Mouse (Mus musculus) midbrain, embryonic 16.5 days (tissue): ENCODE results near the gene AC109138.7. TPM values are rescaled to one million over a fixed set of nuclear protein-coding genes. Genes with fewer than 3 reads are reported as not detected.

Experiments
- ATAC-seq: fragments of 200-750 bp; cut with Nextera tagmentation; 2 replicates; pipeline ENCODE4 v1.8.0; 2017; ENCODE audit warnings: moderate TSS enrichment
- H3K27ac ChIP-seq: fragments of 300-500 bp; sonication (generic); 2 replicates; pipeline ENCODE4 v1.5.1; 2014; ENCODE audit warnings: mild to moderate bottlenecking, low read length, mixed read lengths
- H3K27me3 ChIP-seq: fragments of 300-500 bp; sonication (generic); 2 replicates; pipeline ENCODE4 v1.6.1; 2014; ENCODE audit warnings: low read depth, low read length, mixed read lengths; ENCODE audit not compliant: control insufficient read depth, insufficient read depth
- H3K36me3 ChIP-seq: fragments of 300-500 bp; sonication (generic); 2 replicates; pipeline ENCODE4 v1.6.1; 2014; ENCODE audit warnings: mild to moderate bottlenecking, low read length, moderate library complexity, mixed read lengths; ENCODE audit not compliant: control insufficient read depth, insufficient read depth
- H3K4me1 ChIP-seq: fragments of 300-500 bp; sonication (generic); 2 replicates; pipeline ENCODE4 v1.6.1; 2014; ENCODE audit warnings: mild to moderate bottlenecking, low read length, mixed read lengths; ENCODE audit not compliant: control insufficient read depth, insufficient read depth
- H3K4me2 ChIP-seq: fragments of 300-500 bp; sonication (generic); 2 replicates; pipeline ENCODE4 v1.6.1; 2014; ENCODE audit warnings: mild to moderate bottlenecking, low read length, mixed read lengths
- H3K4me3 ChIP-seq: fragments of 300-500 bp; sonication (generic); 2 replicates; pipeline ENCODE4 v1.5.1; 2014; ENCODE audit warnings: low read depth, mild to moderate bottlenecking, low read length, moderate library complexity, mixed read lengths
- H3K9ac ChIP-seq: fragments of 300-500 bp; sonication (generic); 2 replicates; pipeline ENCODE4 v1.6.1; 2014; ENCODE audit warnings: low read depth, low read length, mixed read lengths
- H3K9me3 ChIP-seq: fragments of 300-500 bp; sonication (generic); replicated peaks from 2 replicates; pipeline ENCODE4 v1.6.1; 2014; ENCODE audit warnings: mild to moderate bottlenecking, low read length, mixed read lengths; ENCODE audit not compliant: control insufficient read depth, poor library complexity, severe bottlenecking
- WGBS: fragments of 180-500 bp; shearing (Covaris S2); extraction: QIAGEN DNeasy Blood & Tissue Kit; methylation state at CpG from one replicate; pipeline ENCODE4 v1.1.7; 2014; 5-methylcytosine and 5-hydroxymethylcytosine counted together
- polyA plus RNA-seq: library from polyadenylated mRNA; unstranded; fragments of >200 nt; fragmentation: Nextera tagmentation; extraction: Ambion mirVana; gene quantifications from 2 replicates; pipeline ENCODE4 v1.2.1, GENCODE M21; 2015

The AC109138.7 gene
- polyA plus RNA-seq, 1 experiment from 2014 or later = not detected

DNA sequence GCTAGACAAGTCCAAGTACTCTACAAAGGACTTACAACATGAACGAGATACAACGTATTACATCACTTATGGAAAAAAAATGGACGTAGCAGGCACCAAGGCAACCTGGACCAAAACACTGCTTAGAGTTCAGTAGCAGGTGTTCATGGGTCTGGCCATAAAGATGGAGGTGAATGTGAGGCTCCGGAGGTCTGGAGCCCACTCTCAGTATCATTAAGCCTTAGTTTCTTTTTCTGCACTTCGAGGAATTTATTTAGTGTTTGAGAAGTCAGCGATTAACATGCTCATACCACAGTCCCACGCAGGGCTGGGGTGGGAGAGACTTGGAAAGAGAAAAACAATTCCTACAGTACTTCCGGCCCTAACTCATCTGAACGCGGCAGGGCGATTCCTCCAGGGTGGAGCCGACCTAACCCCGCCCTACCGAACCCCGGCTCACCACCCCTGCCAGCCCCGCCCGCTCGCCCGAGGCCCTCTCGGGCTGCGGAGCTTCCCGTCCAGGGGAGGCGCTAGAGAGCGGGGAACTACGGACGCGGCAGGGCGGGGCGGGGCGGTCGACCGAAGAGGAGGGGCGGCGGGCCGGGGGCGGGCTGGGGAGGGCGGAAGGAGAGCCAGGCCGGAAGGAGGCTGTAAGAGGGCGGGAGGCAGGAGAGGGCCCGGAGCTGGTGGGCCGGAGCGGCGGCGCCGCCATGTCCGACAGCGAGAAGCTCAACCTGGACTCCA lies 22.5 kb upstream of the AC109138.7 start, which contains the start of gene Ppp1ca:
Gene Ppp1ca, plus strand, starts transcription at position 538 of the 723 bp plus-strand sequence.
- no peaks in the 10 kb centered on the region for H3K9me3 ChIP-seq
- H3K4me3 ChIP-seq = peak within 1 kb of the TSS; percentile 95
- H3K9ac ChIP-seq = peak within 1 kb of the TSS; percentile 98
- H3K36me3 ChIP-seq = peaks cover 17% of the 10 kb centered on the region
- H3K27ac ChIP-seq = peak within 1 kb of the TSS; percentile 89
- peak; percentile 91 for ATAC-seq
- H3K4me2 ChIP-seq = peak within 1 kb of the TSS; percentile 75
- no peaks in the 10 kb centered on the region for H3K27me3 ChIP-seq
- H3K4me1 ChIP-seq = peaks cover 13% of the 10 kb centered on the region
- 7% methylated on average over 35 of the region's 47 CpGs for WGBS

DNA sequence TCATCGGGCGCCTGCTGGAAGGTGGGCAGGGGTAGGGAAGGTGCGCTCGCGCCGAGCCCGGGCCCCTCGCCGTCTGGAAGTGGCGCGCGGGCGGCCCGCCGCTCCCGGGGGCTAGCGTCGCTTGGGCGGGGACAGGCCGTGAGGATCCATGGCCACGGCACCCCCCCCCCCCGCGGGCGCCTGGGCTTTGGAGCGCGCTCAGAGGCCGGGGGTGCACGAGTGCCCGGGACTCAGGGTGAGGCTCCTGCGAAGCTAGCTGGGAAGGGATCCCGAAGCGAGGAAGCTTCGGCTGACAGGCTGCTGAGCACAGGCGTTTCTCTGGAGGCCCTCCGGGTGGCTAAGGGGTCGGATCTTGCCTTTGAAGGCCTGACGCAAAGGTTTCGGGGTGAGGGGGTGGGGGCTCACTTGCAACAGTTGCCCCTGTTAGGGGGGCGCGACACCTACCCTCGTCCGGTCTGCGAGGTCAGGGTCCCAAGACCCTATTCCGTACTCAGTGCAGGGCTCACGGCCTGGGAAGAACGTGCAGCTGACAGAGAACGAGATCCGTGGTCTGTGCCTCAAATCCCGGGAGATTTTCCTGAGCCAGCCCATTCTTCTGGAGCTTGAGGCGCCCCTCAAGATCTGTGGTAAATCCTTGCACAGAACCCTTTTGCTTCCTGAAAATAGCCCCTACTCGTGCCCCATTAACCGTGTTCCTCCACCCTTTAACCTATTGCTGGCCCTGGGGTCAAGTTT lies 21.7 kb upstream of the AC109138.7 start:
- peaks cover 13% of the 10 kb centered on the region for H3K4me1 ChIP-seq
- peak overlapping the region; percentile 75 for H3K4me2 ChIP-seq
- ATAC-seq = peak; percentile 61
- under 1% methylated on average over 46 of the region's 52 CpGs for WGBS
- H3K36me3 ChIP-seq = peaks cover 20% of the 10 kb centered on the region
- H3K9me3 ChIP-seq = no peaks in the 10 kb centered on the region
- no peaks in the 10 kb centered on the region for H3K27me3 ChIP-seq
- peak overlapping the region; percentile 89 for H3K27ac ChIP-seq
- peak overlapping the region; percentile 95 for H3K4me3 ChIP-seq
- peak overlapping the region; percentile 98 for H3K9ac ChIP-seq

DNA sequence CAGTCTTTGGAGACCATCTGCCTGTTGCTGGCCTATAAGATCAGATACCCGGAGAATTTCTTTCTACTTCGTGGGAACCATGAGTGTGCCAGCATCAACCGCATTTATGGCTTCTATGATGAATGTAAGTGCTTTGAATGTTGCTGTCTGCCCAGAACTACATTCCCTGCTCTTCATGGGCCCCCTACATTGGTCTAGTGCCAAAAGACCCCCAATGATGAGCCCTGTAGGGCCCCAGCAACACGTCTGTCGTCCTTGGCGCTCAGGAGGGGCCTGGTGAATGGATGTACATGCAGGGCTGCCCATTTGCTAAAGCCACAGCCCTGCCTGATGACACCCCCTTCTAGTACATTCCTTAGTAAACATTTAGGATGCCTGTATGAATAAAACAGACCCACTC lies 21.0 kb upstream of the AC109138.7 start:
- Histone ChIP-seq H3K4me2 (peak overlapping the region; percentile 75), H3K9ac (peak overlapping the region; percentile 98), H3K27me3 (no peaks in the 10 kb centered on the region), H3K27ac (no peak overlapping the region), H3K4me1 (peaks cover 13% of the 10 kb centered on the region), H3K36me3 (peaks cover 20% of the 10 kb centered on the region), H3K9me3 (no peaks in the 10 kb centered on the region), H3K4me3 (peak overlapping the region; percentile 95)
- ATAC-seq = no peak
- WGBS = 56% methylated on average over 6 of the region's 6 CpGs

DNA sequence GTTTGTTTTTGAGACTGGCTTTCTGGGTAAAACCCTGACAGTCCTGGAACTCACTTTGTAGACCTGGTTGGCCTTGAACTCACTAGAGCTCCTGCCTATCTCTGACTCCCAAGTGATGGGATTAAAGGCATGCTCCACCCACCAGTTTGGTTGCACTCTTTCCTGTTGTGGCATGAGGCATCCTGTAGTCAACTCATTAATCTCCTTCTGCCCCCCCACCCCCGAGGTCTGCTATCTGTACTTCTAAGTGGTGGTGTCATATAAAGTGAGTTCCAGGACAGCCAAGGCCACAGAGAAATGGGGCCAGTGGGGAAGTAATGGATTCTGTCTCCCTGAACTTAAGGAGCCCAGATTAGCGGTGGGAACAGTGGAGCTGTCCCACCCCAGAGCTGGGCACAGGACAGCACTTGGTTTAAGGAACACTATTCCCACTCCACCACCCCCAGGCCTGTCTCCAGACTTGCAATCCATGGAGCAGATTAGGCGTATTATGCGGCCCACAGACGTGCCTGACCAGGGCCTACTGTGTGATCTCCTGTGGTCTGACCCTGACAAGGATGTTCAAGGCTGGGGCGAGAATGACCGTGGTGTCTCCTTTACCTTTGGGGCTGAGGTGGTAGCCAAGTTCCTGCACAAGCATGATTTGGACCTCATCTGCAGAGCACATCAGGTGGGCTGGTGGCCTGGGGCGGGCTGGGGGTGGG lies 20.0 kb upstream of the AC109138.7 start:
- WGBS = 91% methylated on average over 8 of the region's 8 CpGs
- H3K27me3 ChIP-seq = no peaks in the 10 kb centered on the region
- H3K9me3 ChIP-seq = no peaks in the 10 kb centered on the region
- peaks cover 20% of the 10 kb centered on the region for H3K36me3 ChIP-seq
- peaks cover 13% of the 10 kb centered on the region for H3K4me1 ChIP-seq
- H3K9ac ChIP-seq = no peak overlapping the region
- no peak overlapping the region for H3K4me3 ChIP-seq
- H3K27ac ChIP-seq = no peak overlapping the region
- no peak for ATAC-seq
- no peak overlapping the region for H3K4me2 ChIP-seq

DNA sequence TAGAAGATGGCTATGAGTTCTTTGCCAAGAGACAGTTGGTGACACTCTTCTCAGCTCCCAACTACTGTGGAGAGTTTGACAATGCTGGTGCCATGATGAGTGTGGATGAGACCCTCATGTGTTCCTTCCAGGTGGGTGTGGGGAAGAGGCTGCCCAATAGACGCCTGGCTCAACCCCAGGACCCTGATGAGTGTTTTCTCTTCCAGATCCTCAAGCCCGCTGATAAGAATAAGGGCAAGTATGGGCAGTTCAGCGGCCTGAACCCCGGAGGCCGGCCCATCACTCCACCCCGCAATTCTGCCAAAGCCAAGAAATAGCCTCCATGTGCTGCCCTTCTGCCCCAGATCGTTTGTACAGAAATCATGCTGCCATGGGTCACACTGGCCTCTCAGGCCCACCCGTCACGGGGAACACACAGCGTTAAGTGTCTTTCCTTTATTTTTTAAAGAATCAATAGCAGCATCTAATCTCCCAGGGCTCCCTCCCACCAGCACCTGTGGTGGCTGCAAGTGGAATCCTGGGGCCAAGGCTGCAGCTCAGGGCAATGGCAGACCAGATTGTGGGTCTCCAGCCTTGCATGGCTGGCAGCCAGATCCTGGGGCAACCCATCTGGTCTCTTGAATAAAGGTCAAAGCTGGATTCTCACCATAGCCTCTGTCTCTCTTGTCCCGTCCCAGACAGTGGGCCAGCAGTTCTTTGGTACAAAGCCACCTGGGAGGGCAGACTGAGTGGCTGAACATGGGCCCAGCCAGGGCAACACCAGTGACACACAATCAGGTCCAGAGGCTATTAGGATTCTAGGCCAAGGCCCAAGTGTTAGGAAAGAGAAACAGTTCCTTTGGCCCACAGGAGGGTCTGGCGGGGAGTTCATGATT lies 19.1 kb upstream of the AC109138.7 start:
- H3K4me3 ChIP-seq = no peak overlapping the region
- no peak overlapping the region for H3K27ac ChIP-seq
- H3K36me3 ChIP-seq = peaks cover 20% of the 10 kb centered on the region
- ATAC-seq = no peak
- H3K4me2 ChIP-seq = no peak overlapping the region
- H3K9ac ChIP-seq = no peak overlapping the region
- peaks cover 14% of the 10 kb centered on the region for H3K4me1 ChIP-seq
- no peaks in the 10 kb centered on the region for H3K9me3 ChIP-seq
- 79% methylated on average over 12 of the region's 12 CpGs for WGBS
- H3K27me3 ChIP-seq = no peaks in the 10 kb centered on the region

DNA sequence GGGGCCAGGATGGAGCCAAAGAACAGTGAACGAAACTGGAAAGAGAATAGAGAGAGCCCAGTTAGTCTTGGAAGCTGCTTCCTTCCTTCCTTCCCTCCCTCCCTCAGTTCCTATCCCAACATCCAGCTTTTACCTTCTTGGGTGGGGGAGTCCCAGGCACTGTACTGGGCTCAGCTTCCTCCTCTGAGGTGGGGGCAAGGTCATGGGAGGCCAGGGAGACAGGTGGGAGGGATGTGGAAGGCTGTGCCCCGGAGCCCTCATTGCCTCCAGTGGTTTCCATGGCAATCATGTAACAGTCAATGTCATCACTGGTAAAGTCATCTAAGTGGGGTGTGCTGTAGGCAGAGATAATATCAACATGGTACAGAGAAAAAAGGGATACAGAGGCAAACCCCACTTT lies 18.1 kb upstream of the AC109138.7 start:
- Histone ChIP-seq H3K4me2 (no peak overlapping the region), H3K27ac (no peak overlapping the region), H3K27me3 (no peaks in the 10 kb centered on the region), H3K4me1 (peaks cover 25% of the 10 kb centered on the region), H3K4me3 (no peak overlapping the region), H3K9me3 (no peaks in the 10 kb centered on the region), H3K36me3 (peaks cover 20% of the 10 kb centered on the region), H3K9ac (no peak overlapping the region)
- 81% methylated on average over 2 of the region's 2 CpGs for WGBS
- no peak for ATAC-seq

DNA sequence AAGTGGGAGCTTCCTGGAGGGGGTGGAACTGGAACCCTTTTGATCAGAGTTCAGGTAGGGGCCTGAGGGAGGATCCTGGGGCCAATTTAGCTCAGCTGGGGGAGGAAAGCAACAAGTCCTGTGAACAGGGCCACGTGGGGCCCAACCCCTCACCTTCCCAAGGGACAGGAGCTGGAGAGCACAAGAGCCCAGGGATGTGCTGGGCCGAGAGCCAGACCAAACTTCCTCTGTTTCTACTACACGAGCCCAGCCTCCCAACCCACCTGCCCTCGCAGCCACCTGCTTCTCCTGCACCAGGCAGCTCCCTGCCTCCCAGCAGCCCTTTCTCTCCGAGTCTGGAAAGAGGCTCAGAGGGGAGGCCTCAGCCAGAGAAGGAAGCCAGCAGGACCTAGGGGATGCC lies 17.6 kb upstream of the AC109138.7 start:
- no peaks in the 10 kb centered on the region for H3K9me3 ChIP-seq
- H3K27ac ChIP-seq = no peak overlapping the region
- no peak for ATAC-seq
- WGBS = 68% methylated on average over 5 of the region's 5 CpGs
- H3K9ac ChIP-seq = no peak overlapping the region
- H3K27me3 ChIP-seq = no peaks in the 10 kb centered on the region
- no peak overlapping the region for H3K4me2 ChIP-seq
- no peak overlapping the region for H3K4me3 ChIP-seq
- peaks cover 24% of the 10 kb centered on the region for H3K4me1 ChIP-seq
- H3K36me3 ChIP-seq = peaks cover 20% of the 10 kb centered on the region

DNA sequence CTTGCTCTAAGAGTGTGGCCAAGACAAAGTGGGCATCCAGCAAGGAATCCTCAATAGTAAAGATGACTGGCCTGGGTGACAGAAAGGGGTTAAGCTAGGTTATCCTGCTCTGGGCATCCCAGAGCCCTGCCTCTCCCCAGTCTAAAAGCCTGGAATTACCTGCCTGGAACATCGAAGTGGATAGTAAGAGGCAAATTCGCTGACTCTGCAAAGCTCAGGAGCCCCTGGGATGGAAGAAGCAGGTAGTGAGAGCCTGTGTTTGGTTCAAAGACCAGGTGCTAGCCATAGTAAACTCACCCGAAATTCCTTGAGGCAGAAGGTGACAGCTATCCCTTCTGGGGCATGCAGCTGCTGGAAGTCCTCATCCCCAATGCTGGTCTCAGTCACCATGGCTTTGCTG lies 17.0 kb upstream of the AC109138.7 start:
- ATAC-seq = no peak
- Histone ChIP-seq H3K4me3 (no peak overlapping the region), H3K27ac (no peak overlapping the region), H3K9ac (no peak overlapping the region), H3K4me1 (peaks cover 28% of the 10 kb centered on the region), H3K36me3 (peaks cover 20% of the 10 kb centered on the region), H3K27me3 (no peaks in the 10 kb centered on the region), H3K9me3 (no peaks in the 10 kb centered on the region), H3K4me2 (no peak overlapping the region)
- WGBS = 66% methylated on average over 3 of the region's 3 CpGs
